ENCODE assay signal across 25 mouse cellular contexts in the genomic region with DNA sequence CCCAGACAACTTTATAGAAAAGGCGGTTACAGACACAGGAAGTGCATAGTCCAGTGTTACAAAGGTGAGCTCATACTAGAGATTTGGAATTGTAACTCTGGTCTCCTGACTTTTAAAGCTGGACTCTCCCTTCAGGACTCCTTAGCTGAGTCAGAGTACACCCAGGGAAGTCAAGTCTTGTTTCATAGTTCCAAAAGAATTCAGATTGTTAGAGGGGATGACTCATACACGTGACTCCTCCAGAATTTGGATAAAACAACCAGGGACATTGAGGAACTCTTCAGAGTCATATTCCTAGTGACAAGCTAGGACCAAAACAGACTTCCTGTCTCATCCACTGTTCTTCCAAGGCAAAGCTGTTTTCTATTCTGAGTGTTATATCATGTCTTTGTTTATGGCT.
DNase-seq lines count a peak whose midpoint lies in the region; ATAC-seq and TF ChIP-seq lines count a peak whose summit lies in the region.
"Had no signal": no experiment of that assay in that cellular context is flagged by ENCODE, and none has a peak within 500 bp of the region (broad histone marks: within the 10 kb centered on the region; RNA-seq: fewer than 3 reads in every experiment).

No protein-coding gene starts in this region.

- TF ChIP-seq CTCF in embryonic fibroblast, embryonic 13.5 days (IDR thresholded peaks at IDR 0.05; ENCODE audit: borderline replicate concordance, insufficient read depth, low read length): no peak

- peak overlapping the region; percentile 45; the same call in 1 of the 2 replicates for H3K27ac ChIP-seq in embryonic fibroblast, embryonic 13.5 days (ENCODE audit: insufficient read depth, low read length)
- H3K27ac ChIP-seq in hindbrain, embryonic 13.5 days: no peak overlapping the region
- H3K27ac ChIP-seq: embryonic facial prominence, embryonic 13.5 days; embryonic facial prominence, embryonic 15.5 days; forebrain, embryonic 12.5 days had no signal

- WGBS in hindbrain, embryonic 13.5 days: 83% methylated on average over 2 of the region's 2 CpGs

- DNase-seq in 3134 (ENCODE audit: extremely low read depth, insufficient read length, low spot score): peak; percentile 21
- DNase-seq in 3T3-L1 (ENCODE audit: low read depth, low spot score): peak; percentile 69
- peak; percentile 57 for DNase-seq in Muller cell, postnatal 12 days (ENCODE audit: inconsistent ontology term)
- no peak for DNase-seq in testis, postnatal 10 days (ENCODE audit: low spot score)
- DNase-seq: adrenal gland, adult 8-10 months; adrenal gland, postnatal 14 days; adrenal gland, postnatal 36 days; cerebellum, adult 11-12 months; cerebellum, adult 8-10 months; cerebellum, adult 9-11 months; cerebellum, postnatal 14 days; cerebellum, postnatal 36 days; embryo, embryonic 11 days had no signal

- no peak overlapping the region for H3K9ac ChIP-seq in hindbrain, embryonic 13.5 days
- H3K9ac ChIP-seq: embryonic facial prominence, embryonic 13.5 days; embryonic facial prominence, embryonic 15.5 days; forebrain, embryonic 12.5 days had no signal

- H3K27me3 ChIP-seq in hindbrain, embryonic 13.5 days: no peaks in the 10 kb centered on the region
- H3K27me3 ChIP-seq: embryonic facial prominence, embryonic 13.5 days; embryonic facial prominence, embryonic 15.5 days; forebrain, embryonic 12.5 days; Patski had no signal

- H3K9me3 ChIP-seq in hindbrain, embryonic 13.5 days: no peaks in the 10 kb centered on the region
- H3K9me3 ChIP-seq: embryonic facial prominence, embryonic 13.5 days; embryonic facial prominence, embryonic 15.5 days; forebrain, embryonic 12.5 days had no signal

- ATAC-seq in hindbrain, embryonic 13.5 days (ENCODE audit: low FRiP score): no peak
- no peak for ATAC-seq in monocyte, adult 5-6 weeks (replicated peaks; ENCODE audit: insufficient number of reproducible peaks, low FRiP score, low TSS enrichment, poor library complexity, severe bottlenecking)
- ATAC-seq: activated CD4-positive, CD25-positive, alpha-beta regulatory T cell, adult 4 months; CD4-positive, CD25-positive, alpha-beta regulatory T cell, adult 4 months; forebrain, embryonic 14.5 days; forebrain, embryonic 16.5 days; Patski had no signal

- H3K4me3 ChIP-seq in embryonic fibroblast, embryonic 13.5 days (ENCODE audit: insufficient read depth, low read length): no peak overlapping the region
- no peak overlapping the region for H3K4me3 ChIP-seq in hindbrain, embryonic 13.5 days
- H3K4me3 ChIP-seq: embryonic facial prominence, embryonic 13.5 days; embryonic facial prominence, embryonic 15.5 days; forebrain, embryonic 12.5 days had no signal

- H3K4me1 ChIP-seq in embryonic fibroblast, embryonic 13.5 days (ENCODE audit: control insufficient read depth, insufficient read depth, low read length): peaks cover 6% of the 10 kb centered on the region; the same call in 1 of the 2 replicates
- peaks cover under 1% of the 10 kb centered on the region; the same call in 1 of the 2 replicates for H3K4me1 ChIP-seq in hindbrain, embryonic 13.5 days (replicated peaks)
- H3K4me1 ChIP-seq: embryonic facial prominence, embryonic 13.5 days; embryonic facial prominence, embryonic 15.5 days; forebrain, embryonic 12.5 days had no signal

- H3K4me2 ChIP-seq in hindbrain, embryonic 13.5 days: no peak overlapping the region
- H3K4me2 ChIP-seq: embryonic facial prominence, embryonic 13.5 days; embryonic facial prominence, embryonic 15.5 days; forebrain, embryonic 12.5 days had no signal

- no peak for TF ChIP-seq POLR2A in embryonic fibroblast, embryonic 13.5 days (IDR thresholded peaks at IDR 0.05; ENCODE audit: low read depth, low read length)

- no peaks in the 10 kb centered on the region for H3K36me3 ChIP-seq in hindbrain, embryonic 13.5 days
- H3K36me3 ChIP-seq: embryonic facial prominence, embryonic 13.5 days; embryonic facial prominence, embryonic 15.5 days; forebrain, embryonic 12.5 days; G1E had no signal
